Mouse (Mus musculus): ENCODE results near the gene Scel.

Scel gene

GRCm38 (mm10) chr14:103561383-103562096 lies 48.4 kb downstream of the Scel start:
- in situ Hi-C loops (cut with MboI; ENCODE audit: low sequenced_read_pairs), result no loop called here

GRCm38 (mm10) chr14:103567957-103568356 lies 54.8 kb downstream of the Scel start:
- in situ Hi-C loops (cut with MboI; ENCODE audit: low sequenced_read_pairs), result no loop called here

- in situ Hi-C loops (cut with MboI; ENCODE audit: low sequenced_read_pairs), result no loop called here
Measured at GRCm38 (mm10) chr14:103568433-103568832, 55.3 kb downstream of the Scel start.

GRCm38 (mm10) chr14:103571598-103572320 lies 58.6 kb downstream of the Scel start:
- in situ Hi-C loops (cut with MboI; ENCODE audit: low sequenced_read_pairs), result no loop called here

- in situ Hi-C loops (cut with MboI; ENCODE audit: low sequenced_read_pairs), result no loop called here
Measured at GRCm38 (mm10) chr14:103575854-103576253, 62.7 kb downstream of the Scel start.

- in situ Hi-C loops (cut with MboI; ENCODE audit: low sequenced_read_pairs), result no loop called here
Measured at GRCm38 (mm10) chr14:103577011-103577410, 63.9 kb downstream of the Scel start.

DNA sequence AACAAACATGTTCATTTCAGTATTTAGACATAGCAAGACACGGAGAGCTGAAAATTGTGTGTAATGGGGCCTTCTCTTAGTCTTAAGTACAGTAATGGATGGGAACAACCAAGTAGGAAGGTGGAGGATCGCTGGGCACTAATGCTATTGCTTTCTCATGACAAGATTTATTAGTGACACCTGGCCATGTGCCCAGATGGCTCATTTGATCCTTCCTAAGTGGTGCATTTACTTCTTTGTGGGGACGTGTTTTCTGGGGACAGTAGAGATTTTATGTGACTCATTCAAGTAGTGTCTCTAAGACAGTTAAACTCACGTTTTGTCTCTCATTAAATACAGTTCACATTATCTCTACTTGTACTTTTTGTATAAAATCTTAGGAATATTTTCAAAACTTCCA lies 73.5 kb downstream of the Scel start:
- in situ Hi-C loops (cut with MboI; ENCODE audit: low sequenced_read_pairs), result no loop called here

- in situ Hi-C loops (cut with MboI; ENCODE audit: low sequenced_read_pairs), result no loop called here
Measured at GRCm38 (mm10) chr14:103587208-103587900, 74.2 kb downstream of the Scel start.

GRCm38 (mm10) chr14:103589819-103590218 lies 76.7 kb downstream of the Scel start:
- in situ Hi-C loops (cut with MboI; ENCODE audit: low sequenced_read_pairs), result no loop called here

- in situ Hi-C loops (cut with MboI; ENCODE audit: low sequenced_read_pairs), result no loop called here
Measured at GRCm38 (mm10) chr14:103595870-103596269, 82.7 kb downstream of the Scel start.

GRCm38 (mm10) chr14:103608063-103608462 lies 94.9 kb downstream of the Scel start:
- in situ Hi-C loops (cut with MboI; ENCODE audit: low sequenced_read_pairs), result no loop called here

- in situ Hi-C loops (cut with MboI; ENCODE audit: low sequenced_read_pairs), result no loop called here
Measured at GRCm38 (mm10) chr14:103613573-103614271, 100.6 kb downstream of the Scel start.

DNA sequence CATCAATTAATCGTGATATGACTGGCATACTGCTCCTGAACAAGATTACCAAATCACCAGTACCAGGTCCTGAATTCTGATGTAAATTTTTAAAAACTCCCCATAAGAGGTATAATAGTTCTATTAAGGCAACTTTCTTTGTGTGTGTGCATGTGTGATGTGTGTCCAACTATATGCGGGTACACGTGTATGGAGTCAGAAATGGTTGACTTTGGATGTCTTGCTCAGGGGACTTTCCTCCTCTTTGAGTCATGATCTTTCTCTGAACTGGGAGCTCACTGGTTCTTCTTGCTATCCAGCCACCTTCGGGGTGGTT lies 101.1 kb downstream of the Scel start:
- in situ Hi-C loops (cut with MboI; ENCODE audit: low sequenced_read_pairs), result no loop called here

DNA sequence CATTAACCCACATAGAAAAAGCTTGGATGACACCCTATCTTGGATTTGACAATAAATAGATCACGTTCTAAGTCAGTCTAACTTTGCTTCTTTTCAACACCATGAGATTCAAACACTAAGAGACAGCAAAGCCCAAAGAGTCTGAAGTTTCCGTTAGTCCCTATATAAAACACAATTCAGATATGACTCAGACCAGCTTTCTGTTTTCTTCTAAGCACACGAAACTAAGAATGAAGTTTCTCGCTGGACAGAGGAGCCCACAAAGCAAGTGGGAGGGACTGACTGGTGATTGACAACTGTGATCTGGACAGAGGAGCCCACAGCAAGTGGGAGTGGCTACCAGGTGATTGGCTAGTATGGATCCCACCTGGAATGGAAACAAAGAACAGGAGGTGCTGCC lies 106.6 kb downstream of the Scel start:
- in situ Hi-C loops (cut with MboI; ENCODE audit: low sequenced_read_pairs), result no loop called here

- in situ Hi-C loops (cut with MboI; ENCODE audit: low sequenced_read_pairs), result no loop called here
Measured at GRCm38 (mm10) chr14:103621207-103621606, 108.1 kb downstream of the Scel start.

- in situ Hi-C loops (cut with MboI; ENCODE audit: low sequenced_read_pairs), result no loop called here
Measured at GRCm38 (mm10) chr14:103626100-103626499, 113.0 kb downstream of the Scel start.

DNA sequence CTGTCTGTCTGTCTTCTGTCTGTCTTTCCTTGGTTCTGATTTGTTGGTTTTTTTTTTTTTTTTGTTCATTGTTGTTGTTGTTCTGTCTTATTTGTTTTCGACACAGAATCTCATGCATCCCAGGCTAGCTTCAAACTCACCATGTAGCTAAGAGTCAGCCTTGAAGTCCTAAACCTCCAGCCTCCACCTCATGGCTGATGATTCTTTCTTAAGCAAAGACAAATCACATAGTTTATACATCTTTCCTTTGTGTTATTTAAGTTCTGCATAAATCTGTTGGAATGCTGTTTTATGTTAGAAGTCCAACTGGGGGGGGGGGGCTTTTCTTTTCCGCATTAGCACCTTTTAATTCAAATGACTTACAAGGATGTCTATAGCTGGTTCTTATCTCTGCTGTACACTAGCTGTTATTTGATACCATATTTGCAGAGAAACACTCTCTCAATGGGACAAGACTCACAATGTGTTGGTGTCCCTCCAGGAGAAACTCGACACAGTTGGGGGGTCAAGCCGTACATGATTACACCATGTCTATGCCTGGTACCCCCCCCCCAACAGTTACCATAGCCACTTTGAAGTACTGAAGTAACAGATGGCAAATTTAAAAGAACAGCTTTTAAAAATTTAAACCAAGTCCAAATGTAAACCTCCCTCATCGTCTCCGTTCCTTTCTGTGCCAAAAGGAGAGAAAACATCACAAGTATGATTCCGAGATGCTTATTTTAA lies 116.7 kb downstream of the Scel start:
- in situ Hi-C loops (cut with MboI; ENCODE audit: low sequenced_read_pairs), result no loop called here

DNA sequence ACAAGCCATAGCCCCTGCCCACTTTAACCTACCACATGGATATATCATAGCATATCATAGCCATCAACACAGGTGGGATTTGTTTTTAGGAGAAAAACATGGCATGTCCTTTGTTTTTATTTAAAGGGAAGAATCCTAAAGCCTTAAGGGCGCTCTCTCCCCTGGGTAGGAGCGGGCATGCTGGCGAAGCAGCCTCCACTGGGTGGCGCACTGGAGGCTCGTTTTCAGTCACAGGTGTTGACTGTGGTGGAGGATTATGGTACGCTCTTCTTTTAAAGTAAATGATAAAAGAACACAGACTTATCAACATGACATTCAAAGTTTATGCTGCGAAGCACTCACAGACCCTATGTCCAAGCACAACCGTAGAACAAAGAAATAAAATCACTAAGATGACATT lies 117.4 kb downstream of the Scel start:
- in situ Hi-C loops (cut with MboI; ENCODE audit: low sequenced_read_pairs), result no loop called here

- in situ Hi-C loops (cut with MboI; ENCODE audit: low sequenced_read_pairs), result no loop called here
Measured at GRCm38 (mm10) chr14:103643933-103644332, 130.8 kb downstream of the Scel start.

GRCm38 (mm10) chr14:103647981-103648380 lies 134.8 kb downstream of the Scel start:
- in situ Hi-C loops (cut with MboI; ENCODE audit: low sequenced_read_pairs), result no loop called here

All from CH12F3 (cell line).